Mouse (Mus musculus): Measurements from ENCODE around the gene Cct4. TPM values are rescaled to one million over a fixed set of nuclear protein-coding genes. Genes with fewer than 3 reads are reported as not detected.

Cct4 gene
- polyA plus RNA-seq, 1 experiment from 2014 or later, result 204 TPM

DNA sequence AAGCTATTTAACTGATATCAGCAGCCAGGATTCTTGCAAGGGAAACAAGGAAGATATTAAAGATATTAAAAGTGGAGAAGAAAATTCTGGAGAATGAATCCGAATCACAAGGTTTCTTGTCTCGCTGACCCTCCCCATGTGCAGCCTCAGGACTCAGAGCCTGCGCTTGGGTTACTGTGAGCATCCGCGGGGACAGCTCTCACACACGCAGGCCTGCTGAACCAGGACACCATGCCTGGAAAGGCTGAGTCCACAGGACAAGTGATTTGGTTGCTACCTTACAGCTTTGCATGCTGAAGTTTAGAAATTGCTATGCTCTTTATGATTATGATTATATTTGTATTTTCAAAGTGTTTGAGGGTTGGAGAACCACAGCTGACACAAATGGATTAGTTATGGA is 39.1 kb downstream of the Cct4 start:
- Histone ChIP-seq H3K27ac (replicated peaks) (no peak overlapping the region), H3K4me1 (0 out of 2 replicates have a peak, but pooled peaks cover 5% of the 10 kb centered on the region), H3K9me3 (no peaks in the 10 kb centered on the region), H3K9ac (no peak overlapping the region), H3K27me3 (replicated peaks) (no peaks in the 10 kb centered on the region), H3K4me3 (no peak overlapping the region), H3K36me3 (no peaks in the 10 kb centered on the region), H3K4me2 (no peak overlapping the region)
- 71% methylated on average over 6 of the region's 6 CpGs for WGBS
- ATAC-seq (ENCODE audit: extremely low read depth, insufficient number of reproducible peaks, low FRiP score, low TSS enrichment), result no peak

DNA sequence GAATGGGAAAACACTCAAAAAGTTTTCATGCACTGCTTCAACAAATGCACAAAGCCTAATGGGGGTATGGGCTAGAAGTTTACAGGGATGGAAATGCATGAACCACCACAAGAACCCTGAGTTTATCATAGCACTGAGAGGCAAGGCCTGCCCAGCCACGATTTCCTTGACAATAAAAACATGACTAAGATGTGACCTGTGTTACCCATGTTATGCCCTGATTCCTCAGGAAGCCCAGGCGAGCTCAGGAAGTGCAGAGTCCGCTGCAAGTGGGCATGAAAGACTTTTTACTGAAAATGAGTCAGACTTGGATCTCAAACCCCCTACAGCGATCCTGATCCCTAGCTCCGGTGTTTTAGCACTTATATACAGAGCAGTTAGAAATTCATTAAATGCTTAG is 56.9 kb downstream of the Cct4 start:
- no peak overlapping the region for H3K4me2 ChIP-seq
- H3K27ac ChIP-seq (replicated peaks), result no peak overlapping the region
- WGBS, result 49% methylated on average over 5 of the region's 5 CpGs
- 0 out of 2 replicates have a peak, but pooled peaks cover 5% of the 10 kb centered on the region for H3K4me1 ChIP-seq
- no peak for ATAC-seq (ENCODE audit: extremely low read depth, insufficient number of reproducible peaks, low FRiP score, low TSS enrichment)
- no peak overlapping the region for H3K4me3 ChIP-seq
- H3K9ac ChIP-seq, result no peak overlapping the region
- peaks cover 4% of the 10 kb centered on the region; the same call in 1 of the 2 replicates for H3K9me3 ChIP-seq
- H3K36me3 ChIP-seq, result no peaks in the 10 kb centered on the region
- peaks cover 8% of the 10 kb centered on the region; the same call in 1 of the 2 replicates for H3K27me3 ChIP-seq (replicated peaks)

DNA sequence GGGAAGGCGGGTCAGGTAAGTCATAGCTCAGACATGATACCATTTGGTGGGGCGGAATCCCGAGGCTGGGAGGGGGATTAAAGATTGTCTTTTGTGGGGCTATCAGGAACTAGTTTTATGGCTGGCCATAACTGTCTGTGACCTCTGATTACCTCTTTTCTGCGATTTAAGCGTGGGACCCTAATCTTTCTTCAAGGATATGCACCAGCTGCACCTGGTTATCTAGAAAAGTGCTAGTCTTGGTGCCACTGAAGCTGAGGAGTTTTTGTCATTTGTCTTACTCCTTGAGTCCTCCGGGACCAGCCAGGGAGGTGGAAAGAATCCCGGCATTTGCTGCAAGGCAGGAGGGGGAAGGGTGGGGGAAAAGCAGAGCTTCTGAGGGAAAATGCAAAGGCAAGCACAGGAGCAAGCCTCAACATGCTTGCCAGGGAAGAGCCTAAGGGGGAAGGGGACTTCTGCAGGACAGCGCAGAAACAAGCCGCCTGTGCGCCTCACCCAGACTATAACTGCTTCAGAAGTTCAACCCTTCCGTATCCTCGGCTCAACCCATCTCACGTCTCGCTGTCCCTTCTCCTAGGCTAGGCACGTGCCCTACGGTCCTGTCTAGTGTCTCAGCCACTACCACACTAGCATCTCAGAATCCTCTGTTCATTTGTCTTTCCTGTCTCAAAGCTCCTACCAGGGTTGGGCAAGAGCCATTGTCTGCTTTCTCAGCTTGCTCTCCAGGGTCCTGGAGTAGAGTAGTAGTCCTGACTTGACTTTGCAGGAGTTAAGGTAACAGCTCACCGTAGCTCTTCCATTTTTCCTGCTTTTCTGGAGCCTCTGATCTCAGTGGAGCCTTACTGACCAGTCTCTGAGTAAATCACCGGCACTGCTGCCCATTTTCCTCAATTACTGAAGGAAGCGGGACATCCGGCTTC is 57.6 kb downstream of the Cct4 start:
- H3K4me3 ChIP-seq, result peak overlapping the region; percentile 24
- H3K9ac ChIP-seq, result no peak overlapping the region
- peaks cover 8% of the 10 kb centered on the region; the same call in 1 of the 2 replicates for H3K27me3 ChIP-seq (replicated peaks)
- H3K4me1 ChIP-seq, result 0 out of 2 replicates have a peak, but pooled peaks cover 5% of the 10 kb centered on the region
- no peaks in the 10 kb centered on the region for H3K9me3 ChIP-seq
- no peak overlapping the region for H3K27ac ChIP-seq (replicated peaks)
- WGBS, result 27% methylated on average over 20 of the region's 20 CpGs
- no peak for ATAC-seq (ENCODE audit: extremely low read depth, insufficient number of reproducible peaks, low FRiP score, low TSS enrichment)
- peak overlapping the region; percentile 57 for H3K4me2 ChIP-seq
- H3K36me3 ChIP-seq, result no peaks in the 10 kb centered on the region

DNA sequence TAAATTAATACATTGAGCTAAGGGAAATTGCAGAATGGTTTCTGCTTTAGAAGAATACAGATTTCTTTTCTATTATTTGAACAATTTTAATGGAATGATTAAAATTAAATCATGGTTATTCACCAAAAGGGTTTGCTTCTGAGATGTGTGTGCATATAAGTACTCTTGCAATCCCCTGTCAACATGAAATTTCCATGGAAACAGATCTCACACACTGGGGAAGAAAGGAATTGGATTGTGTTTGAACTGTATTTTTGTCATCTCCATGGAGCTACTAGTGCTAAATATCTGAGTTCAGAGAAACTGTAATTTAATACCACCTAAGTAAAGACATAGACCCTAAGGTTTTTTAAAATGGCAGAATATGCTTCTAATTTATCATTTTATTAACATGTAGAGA is 59.3 kb downstream of the Cct4 start:
- Histone ChIP-seq H3K9me3 (no peaks in the 10 kb centered on the region), H3K36me3 (no peaks in the 10 kb centered on the region), H3K27ac (replicated peaks) (no peak overlapping the region), H3K27me3 (replicated peaks) (peaks cover 8% of the 10 kb centered on the region; the same call in 1 of the 2 replicates), H3K9ac (no peak overlapping the region), H3K4me1 (0 out of 2 replicates have a peak, but pooled peaks cover 5% of the 10 kb centered on the region), H3K4me2 (no peak overlapping the region), H3K4me3 (no peak overlapping the region)
- no peak for ATAC-seq (ENCODE audit: extremely low read depth, insufficient number of reproducible peaks, low FRiP score, low TSS enrichment)

DNA sequence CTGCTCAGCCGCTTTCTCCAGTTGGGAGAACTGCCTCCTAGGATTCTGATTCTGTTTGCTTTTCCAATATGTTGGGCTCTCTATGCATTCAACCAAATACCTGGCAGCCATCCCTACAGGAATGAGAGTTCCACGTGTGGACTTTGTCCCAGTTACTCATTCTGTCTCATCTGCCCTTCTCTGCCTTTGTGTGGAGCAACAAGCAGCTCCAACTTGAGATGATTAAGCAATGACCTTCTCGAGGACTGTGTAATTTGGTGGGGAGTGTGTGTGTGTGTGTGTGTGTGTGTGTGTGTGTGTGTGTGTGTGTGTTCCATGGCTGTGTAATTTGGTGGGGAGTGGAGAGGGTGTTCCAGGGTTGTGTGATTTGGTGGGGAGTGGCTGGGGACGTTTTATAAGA is 62.0 kb downstream of the Cct4 start:
- 58% methylated on average over 4 of the region's 4 CpGs for WGBS
- H3K9me3 ChIP-seq, result no peaks in the 10 kb centered on the region
- ATAC-seq (ENCODE audit: extremely low read depth, insufficient number of reproducible peaks, low FRiP score, low TSS enrichment), result no peak
- H3K4me1 ChIP-seq, result 0 out of 2 replicates have a peak, but pooled peaks cover 5% of the 10 kb centered on the region
- no peak overlapping the region for H3K4me3 ChIP-seq
- H3K4me2 ChIP-seq, result no peak overlapping the region
- H3K27ac ChIP-seq (replicated peaks), result no peak overlapping the region
- peaks cover 8% of the 10 kb centered on the region; the same call in 1 of the 2 replicates for H3K27me3 ChIP-seq (replicated peaks)
- no peak overlapping the region for H3K9ac ChIP-seq
- no peaks in the 10 kb centered on the region for H3K36me3 ChIP-seq

Other genes with a start within 250 kb of the Cct4 start
- gene B3gnt2, start 129.6 kb upstream of the Cct4 start, polyA plus RNA-seq (2015; fragmentation: Nextera tagmentation; extraction: Ambion mirVana), result 3.3 and 4.5 TPM in 2 replicates
- 1.8 and 2.4 TPM in 2 replicates for gene Zrsr1, start 18.5 kb upstream of the Cct4 start, polyA plus RNA-seq (2015; fragmentation: Nextera tagmentation; extraction: Ambion mirVana)
- gene Gm28048, start 8.4 kb upstream of the Cct4 start, polyA plus RNA-seq (2015; fragmentation: Nextera tagmentation; extraction: Ambion mirVana), result 7.1 and 7.8 TPM in 2 replicates
- 309 and 354 TPM in 2 replicates for gene Commd1, start 8.1 kb upstream of the Cct4 start, polyA plus RNA-seq (2015; fragmentation: Nextera tagmentation; extraction: Ambion mirVana)
- 0.99 and 1.2 TPM in 2 replicates for gene Fam161a, start 17.0 kb downstream of the Cct4 start, polyA plus RNA-seq (2015; fragmentation: Nextera tagmentation; extraction: Ambion mirVana)

Data from heart, embryonic 13.5 days (tissue).